Mouse (Mus musculus): ENCODE measurements around the gene Cab39l. TPM values are rescaled to one million over a fixed set of nuclear protein-coding genes. Genes with fewer than 3 reads are reported as not detected.

Gene Cab39l
- polyA plus RNA-seq, 1 experiment from 2014 or later, result 47.7 TPM

- no peak overlapping the region for H3K9ac ChIP-seq (ENCODE audit: low read depth, low read length)
- no peak overlapping the region for H3K4me3 ChIP-seq (ENCODE audit: low read depth, low read length)
- 92% methylated on average over 1 of the region's 1 CpGs for WGBS
Observed at GRCm38 (mm10) chr14:59530801-59531200, 90.0 kb downstream of the Cab39l start.

GRCm38 (mm10) chr14:59532986-59533385 lies 92.2 kb downstream of the Cab39l start:
- Histone ChIP-seq H3K36me3 (ENCODE audit: control insufficient read depth, insufficient read depth, low read length) (no peaks in the 10 kb centered on the region), H3K27ac (ENCODE audit: low read depth, low read length) (no peak overlapping the region), H3K4me2 (replicated peaks; ENCODE audit: low read depth, low read length) (no peak overlapping the region), H3K9me3 (ENCODE audit: control insufficient read depth, low read length) (no peaks in the 10 kb centered on the region), H3K9ac (ENCODE audit: low read depth, low read length) (no peak overlapping the region), H3K27me3 (ENCODE audit: control insufficient read depth, insufficient read depth, low read length) (no peaks in the 10 kb centered on the region), H3K4me1 (replicated peaks; ENCODE audit: control insufficient read depth, insufficient read depth, low read length) (no peaks in the 10 kb centered on the region), H3K4me3 (ENCODE audit: low read depth, low read length) (no peak overlapping the region)
- WGBS, result 93% methylated on average over 1 of the region's 1 CpGs
- no peak for DNase-seq (ENCODE audit: low spot score)
- no peak for ATAC-seq (ENCODE audit: low FRiP score)

More at GRCm38 (mm10) chr14:59530801-59531200, 90.0 kb downstream of the Cab39l start:
- ATAC-seq (ENCODE audit: low FRiP score), result no peak
- no peak overlapping the region for H3K4me2 ChIP-seq (replicated peaks; ENCODE audit: low read depth, low read length)
- H3K4me1 ChIP-seq (replicated peaks; ENCODE audit: control insufficient read depth, insufficient read depth, low read length), result no peaks in the 10 kb centered on the region
- DNase-seq (ENCODE audit: low spot score), result no peak
- no peak overlapping the region for H3K27ac ChIP-seq (ENCODE audit: low read depth, low read length)
- H3K36me3 ChIP-seq (ENCODE audit: control insufficient read depth, insufficient read depth, low read length), result no peaks in the 10 kb centered on the region
- H3K9me3 ChIP-seq (ENCODE audit: control insufficient read depth, low read length), result no peaks in the 10 kb centered on the region
- no peaks in the 10 kb centered on the region for H3K27me3 ChIP-seq (ENCODE audit: control insufficient read depth, insufficient read depth, low read length)

- no peak for ATAC-seq (ENCODE audit: low FRiP score)
- no peak overlapping the region for H3K4me2 ChIP-seq (replicated peaks; ENCODE audit: low read depth, low read length)
Observed at GRCm38 (mm10) chr14:59533908-59534307, 93.1 kb downstream of the Cab39l start.

GRCm38 (mm10) chr14:59537829-59538432 lies 97.2 kb downstream of the Cab39l start:
- Histone ChIP-seq H3K36me3 (ENCODE audit: control insufficient read depth, insufficient read depth, low read length) (no peaks in the 10 kb centered on the region), H3K4me1 (replicated peaks; ENCODE audit: control insufficient read depth, insufficient read depth, low read length) (no peaks in the 10 kb centered on the region), H3K9ac (ENCODE audit: low read depth, low read length) (no peak overlapping the region), H3K4me2 (replicated peaks; ENCODE audit: low read depth, low read length) (no peak overlapping the region), H3K27me3 (ENCODE audit: control insufficient read depth, insufficient read depth, low read length) (no peaks in the 10 kb centered on the region), H3K4me3 (ENCODE audit: low read depth, low read length) (no peak overlapping the region), H3K27ac (ENCODE audit: low read depth, low read length) (no peak overlapping the region), H3K9me3 (ENCODE audit: control insufficient read depth, low read length) (no peaks in the 10 kb centered on the region)
- no peak for ATAC-seq (ENCODE audit: low FRiP score)
- DNase-seq (ENCODE audit: low spot score), result no peak
- WGBS, result 93% methylated on average over 4 of the region's 4 CpGs

More at GRCm38 (mm10) chr14:59533908-59534307, 93.1 kb downstream of the Cab39l start:
- H3K4me1 ChIP-seq (replicated peaks; ENCODE audit: control insufficient read depth, insufficient read depth, low read length), result no peaks in the 10 kb centered on the region
- DNase-seq (ENCODE audit: low spot score), result no peak
- no peaks in the 10 kb centered on the region for H3K27me3 ChIP-seq (ENCODE audit: control insufficient read depth, insufficient read depth, low read length)
- H3K9ac ChIP-seq (ENCODE audit: low read depth, low read length), result no peak overlapping the region
- no peak overlapping the region for H3K4me3 ChIP-seq (ENCODE audit: low read depth, low read length)
- H3K36me3 ChIP-seq (ENCODE audit: control insufficient read depth, insufficient read depth, low read length), result no peaks in the 10 kb centered on the region
- H3K9me3 ChIP-seq (ENCODE audit: control insufficient read depth, low read length), result no peaks in the 10 kb centered on the region
- no peak overlapping the region for H3K27ac ChIP-seq (ENCODE audit: low read depth, low read length)

- H3K4me1 ChIP-seq (replicated peaks; ENCODE audit: control insufficient read depth, insufficient read depth, low read length), result no peaks in the 10 kb centered on the region
- no peak overlapping the region for H3K4me3 ChIP-seq (ENCODE audit: low read depth, low read length)
- H3K9me3 ChIP-seq (ENCODE audit: control insufficient read depth, low read length), result no peaks in the 10 kb centered on the region
- no peak for ATAC-seq (ENCODE audit: low FRiP score)
- no peak overlapping the region for H3K4me2 ChIP-seq (replicated peaks; ENCODE audit: low read depth, low read length)
- 89% methylated on average over 2 of the region's 2 CpGs for WGBS
- H3K9ac ChIP-seq (ENCODE audit: low read depth, low read length), result no peak overlapping the region
- H3K27me3 ChIP-seq (ENCODE audit: control insufficient read depth, insufficient read depth, low read length), result no peaks in the 10 kb centered on the region
- no peak overlapping the region for H3K27ac ChIP-seq (ENCODE audit: low read depth, low read length)
- DNase-seq (ENCODE audit: low spot score), result no peak
- H3K36me3 ChIP-seq (ENCODE audit: control insufficient read depth, insufficient read depth, low read length), result no peaks in the 10 kb centered on the region
Observed at GRCm38 (mm10) chr14:59540230-59540629, 99.5 kb downstream of the Cab39l start.

- H3K4me2 ChIP-seq (replicated peaks; ENCODE audit: low read depth, low read length), result no peak overlapping the region
- H3K27me3 ChIP-seq (ENCODE audit: control insufficient read depth, insufficient read depth, low read length), result no peaks in the 10 kb centered on the region
- no peaks in the 10 kb centered on the region for H3K9me3 ChIP-seq (ENCODE audit: control insufficient read depth, low read length)
- WGBS, result 87% methylated on average over 6 of the region's 6 CpGs
- H3K27ac ChIP-seq (ENCODE audit: low read depth, low read length), result no peak overlapping the region
- H3K9ac ChIP-seq (ENCODE audit: low read depth, low read length), result no peak overlapping the region
- no peaks in the 10 kb centered on the region for H3K36me3 ChIP-seq (ENCODE audit: control insufficient read depth, insufficient read depth, low read length)
- H3K4me3 ChIP-seq (ENCODE audit: low read depth, low read length), result no peak overlapping the region
- DNase-seq (ENCODE audit: low spot score), result no peak
- ATAC-seq (ENCODE audit: low FRiP score), result no peak
- H3K4me1 ChIP-seq (replicated peaks; ENCODE audit: control insufficient read depth, insufficient read depth, low read length), result no peaks in the 10 kb centered on the region
Observed at GRCm38 (mm10) chr14:59540761-59541160, 100.0 kb downstream of the Cab39l start.

- Histone ChIP-seq H3K4me3 (ENCODE audit: low read depth, low read length) (no peak overlapping the region), H3K27ac (ENCODE audit: low read depth, low read length) (no peak overlapping the region), H3K9ac (ENCODE audit: low read depth, low read length) (no peak overlapping the region), H3K36me3 (ENCODE audit: control insufficient read depth, insufficient read depth, low read length) (no peaks in the 10 kb centered on the region), H3K27me3 (ENCODE audit: control insufficient read depth, insufficient read depth, low read length) (no peaks in the 10 kb centered on the region), H3K9me3 (ENCODE audit: control insufficient read depth, low read length) (no peaks in the 10 kb centered on the region), H3K4me2 (replicated peaks; ENCODE audit: low read depth, low read length) (no peak overlapping the region), H3K4me1 (replicated peaks; ENCODE audit: control insufficient read depth, insufficient read depth, low read length) (0 out of 2 replicates have a peak, but pooled peaks cover 2% of the 10 kb centered on the region)
- no peak for ATAC-seq (ENCODE audit: low FRiP score)
- DNase-seq (ENCODE audit: low spot score), result no peak
- WGBS, result 78% methylated on average over 3 of the region's 3 CpGs
Observed at GRCm38 (mm10) chr14:59543158-59543826, 102.5 kb downstream of the Cab39l start.

GRCm38 (mm10) chr14:59543956-59544355 lies 103.2 kb downstream of the Cab39l start:
- H3K4me3 ChIP-seq (ENCODE audit: low read depth, low read length), result no peak overlapping the region
- WGBS, result 78% methylated on average over 5 of the region's 5 CpGs

More at GRCm38 (mm10) chr14:59543956-59544355, 103.2 kb downstream of the Cab39l start:
- Histone ChIP-seq H3K9me3 (ENCODE audit: control insufficient read depth, low read length) (no peaks in the 10 kb centered on the region), H3K27ac (ENCODE audit: low read depth, low read length) (no peak overlapping the region), H3K27me3 (ENCODE audit: control insufficient read depth, insufficient read depth, low read length) (no peaks in the 10 kb centered on the region), H3K4me1 (replicated peaks; ENCODE audit: control insufficient read depth, insufficient read depth, low read length) (0 out of 2 replicates have a peak, but pooled peaks cover 2% of the 10 kb centered on the region), H3K36me3 (ENCODE audit: control insufficient read depth, insufficient read depth, low read length) (no peaks in the 10 kb centered on the region), H3K9ac (ENCODE audit: low read depth, low read length) (no peak overlapping the region), H3K4me2 (replicated peaks; ENCODE audit: low read depth, low read length) (no peak overlapping the region)
- no peak for ATAC-seq (ENCODE audit: low FRiP score)
- DNase-seq (ENCODE audit: low spot score), result no peak

Data from hindbrain, embryonic 11.5 days (tissue).